Comparison of ENCODE assay signal across 36 mouse cellular contexts in the genomic region with DNA sequence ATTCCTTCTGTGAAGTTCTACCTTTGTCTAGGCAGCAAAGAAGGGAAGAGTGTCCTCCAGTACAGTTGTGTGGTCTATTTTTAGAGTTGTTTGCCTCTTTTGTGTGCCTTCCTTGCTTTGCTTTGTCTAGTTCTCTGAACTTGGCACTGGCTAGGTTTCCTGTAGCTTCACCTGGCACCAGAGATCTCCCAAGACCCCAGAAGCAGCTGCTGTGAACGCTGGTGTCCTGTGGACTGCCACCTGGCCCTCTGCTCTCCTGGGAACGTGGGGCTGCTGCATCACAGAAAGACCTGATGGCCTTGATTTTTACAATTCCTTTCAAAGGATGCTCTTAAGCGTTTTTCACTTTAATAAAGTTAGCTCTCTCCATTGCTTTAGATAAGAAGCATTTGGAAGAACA. TPM values are rescaled to one million over a fixed set of nuclear protein-coding genes. Genes with fewer than 3 reads are reported as not detected.
DNase-seq lines count a peak whose midpoint lies in the region; ATAC-seq and TF ChIP-seq lines count a peak whose summit lies in the region.
"Had no signal": no experiment of that assay in that cellular context is flagged by ENCODE, and none has a peak within 500 bp of the region (broad histone marks: within the 10 kb centered on the region; RNA-seq: fewer than 3 reads in every experiment).

No protein-coding gene starts in this region.

- H3K4me2 ChIP-seq in hindbrain, postnatal 0 days (ENCODE audit: low read depth, low read length): no peak overlapping the region
- no peak overlapping the region for H3K4me2 ChIP-seq in hindbrain, embryonic 13.5 days
- H3K4me2 ChIP-seq in stomach, postnatal 0 days (replicated peaks; ENCODE audit: low read depth): no peak overlapping the region
- H3K4me2 ChIP-seq: heart, embryonic 15.5 days; hindbrain, embryonic 15.5 days; intestine, embryonic 15.5 days; lung, embryonic 14.5 days; midbrain, embryonic 15.5 days; neural tube, embryonic 13.5 days had no signal

- no peaks in the 10 kb centered on the region for H3K9me3 ChIP-seq in hindbrain, postnatal 0 days (ENCODE audit: low read length)
- no peaks in the 10 kb centered on the region for H3K9me3 ChIP-seq in hindbrain, embryonic 13.5 days
- H3K9me3 ChIP-seq in stomach, postnatal 0 days (ENCODE audit: control insufficient read depth, low read length): no peaks in the 10 kb centered on the region
- H3K9me3 ChIP-seq: G1E; heart, embryonic 15.5 days; hindbrain, embryonic 15.5 days; intestine, embryonic 15.5 days; midbrain, embryonic 15.5 days; neural tube, embryonic 13.5 days had no signal

- no peak overlapping the region for H3K9ac ChIP-seq in hindbrain, postnatal 0 days (replicated peaks; ENCODE audit: low read length)
- H3K9ac ChIP-seq in hindbrain, embryonic 13.5 days: no peak overlapping the region
- no peak overlapping the region for H3K9ac ChIP-seq in stomach, postnatal 0 days (ENCODE audit: low read length)
- H3K9ac ChIP-seq: forebrain, postnatal 0 days; heart, embryonic 15.5 days; hindbrain, embryonic 15.5 days; intestine, embryonic 15.5 days; liver, embryonic 14.5 days; lung, embryonic 14.5 days; midbrain, embryonic 15.5 days; neural tube, embryonic 13.5 days had no signal

- no peak overlapping the region for H3K27ac ChIP-seq in hindbrain, postnatal 0 days
- H3K27ac ChIP-seq in hindbrain, embryonic 13.5 days: no peak overlapping the region
- H3K27ac ChIP-seq in stomach, postnatal 0 days (replicated peaks): no peak overlapping the region
- H3K27ac ChIP-seq: heart, embryonic 15.5 days; hindbrain, embryonic 15.5 days; intestine, embryonic 15.5 days; liver, embryonic 14.5 days; midbrain, embryonic 15.5 days; neural tube, embryonic 13.5 days had no signal

- H3K36me3 ChIP-seq in hindbrain, postnatal 0 days (ENCODE audit: insufficient read depth, low read length): no peaks in the 10 kb centered on the region
- no peaks in the 10 kb centered on the region for H3K36me3 ChIP-seq in hindbrain, embryonic 13.5 days
- H3K36me3 ChIP-seq in stomach, postnatal 0 days (ENCODE audit: control insufficient read depth, insufficient read depth, low read length): no peaks in the 10 kb centered on the region
- H3K36me3 ChIP-seq: G1E; heart, embryonic 15.5 days; hindbrain, embryonic 15.5 days; intestine, embryonic 15.5 days; midbrain, embryonic 15.5 days; neural tube, embryonic 13.5 days had no signal

- ATAC-seq in hindbrain, postnatal 0 days: no peak
- no peak for ATAC-seq in hindbrain, embryonic 13.5 days (ENCODE audit: low FRiP score)
- no peak for ATAC-seq in stomach, postnatal 0 days (ENCODE audit: low FRiP score, low TSS enrichment)
- ATAC-seq: forebrain, postnatal 0 days; intestine, embryonic 15.5 days; midbrain, embryonic 15.5 days; Patski had no signal

- H3K27me3 ChIP-seq in hindbrain, postnatal 0 days (ENCODE audit: insufficient read depth, low read length): no peaks in the 10 kb centered on the region
- no peaks in the 10 kb centered on the region for H3K27me3 ChIP-seq in hindbrain, embryonic 13.5 days
- no peaks in the 10 kb centered on the region for H3K27me3 ChIP-seq in stomach, postnatal 0 days (ENCODE audit: control insufficient read depth, insufficient read depth, low read length)
- H3K27me3 ChIP-seq: CH12.LX; heart, embryonic 15.5 days; hindbrain, embryonic 15.5 days; intestine, embryonic 15.5 days; midbrain, embryonic 15.5 days; neural tube, embryonic 13.5 days; Patski had no signal

- DNase-seq in hindbrain, postnatal 0 days (ENCODE audit: low spot score): peak; percentile 34
- peak; percentile 24 for DNase-seq in thymus, postnatal 4 days
- no peak for DNase-seq in thymus, adult 18-20 months
- DNase-seq in cerebellum, adult 9-10 months: peak; percentile 43
- no peak for DNase-seq in stomach, postnatal 0 days (ENCODE audit: low spot score)
- DNase-seq in lung, postnatal 10 days: no peak
- DNase-seq: B cell, adult 2 months; forebrain, postnatal 0 days; gastrocnemius, postnatal 14 days; heart, postnatal 36 days; kidney, adult 9 months; kidney, postnatal 14 days; lung, postnatal 36 days; thymus, postnatal 25 days had no signal

- no peak overlapping the region for H3K4me3 ChIP-seq in hindbrain, postnatal 0 days (ENCODE audit: low read length)
- H3K4me3 ChIP-seq in hindbrain, embryonic 13.5 days: no peak overlapping the region
- no peak overlapping the region for H3K4me3 ChIP-seq in stomach, postnatal 0 days (ENCODE audit: low read depth, low read length)
- H3K4me3 ChIP-seq: heart, embryonic 15.5 days; hindbrain, embryonic 15.5 days; intestine, embryonic 15.5 days; midbrain, embryonic 15.5 days; myocyte; neural tube, embryonic 13.5 days had no signal

- WGBS in hindbrain, postnatal 0 days: 30% methylated on average over 3 of the region's 3 CpGs
- WGBS in hindbrain, embryonic 13.5 days: 44% methylated on average over 3 of the region's 3 CpGs
- 58% methylated on average over 3 of the region's 3 CpGs for WGBS in stomach, postnatal 0 days

- no peak for TF ChIP-seq EP300 in stomach, postnatal 0 days (optimal IDR thresholded peaks at IDR 0.05)

- TF ChIP-seq CTCF in hindbrain, postnatal 0 days (IDR thresholded peaks at IDR 0.05; ENCODE audit: low read depth): no peak
- no peak for TF ChIP-seq CTCF in stomach, postnatal 0 days (IDR thresholded peaks at IDR 0.05; ENCODE audit: low read depth)

- peaks cover 3% of the 10 kb centered on the region; the same call in 1 of the 2 replicates for H3K4me1 ChIP-seq in hindbrain, postnatal 0 days (ENCODE audit: insufficient read depth, low read length)
- no peaks in the 10 kb centered on the region for H3K4me1 ChIP-seq in hindbrain, embryonic 13.5 days (replicated peaks)
- no peaks in the 10 kb centered on the region for H3K4me1 ChIP-seq in stomach, postnatal 0 days (replicated peaks; ENCODE audit: control insufficient read depth, insufficient read depth)
- H3K4me1 ChIP-seq: heart, embryonic 15.5 days; hindbrain, embryonic 15.5 days; intestine, embryonic 15.5 days; midbrain, embryonic 15.5 days; neural tube, embryonic 13.5 days had no signal

RNA-seq across cellular contexts. Expression of a gene that starts 23.5 kb away (rescaled TPM):
- not detected in 2 replicates for total RNA-seq in hindbrain, postnatal 0 days (2014; rRNA removed)
- not detected in 2 replicates for polyA plus RNA-seq in hindbrain, postnatal 0 days (2015; fragmentation: Nextera tagmentation; extraction: Ambion mirVana)
- polyA plus RNA-seq in hindbrain, embryonic 13.5 days (2015; fragmentation: Nextera tagmentation; extraction: Ambion mirVana): not detected in 2 replicates
- polyA plus RNA-seq in stomach, postnatal 0 days (2015; fragmentation: Nextera tagmentation; extraction: Ambion mirVana): not detected in 2 replicates
- total RNA-seq: adrenal gland, adult 18-20 months; adrenal gland, postnatal 36 days; CH12.LX; forebrain, postnatal 0 days; gastrocnemius, postnatal 14 days; heart, adult 8-10 months; heart, postnatal 36 days; layer of hippocampus, adult 18-20 months; left cerebral cortex, postnatal 25 days; megakaryocyte-erythroid progenitor cell, adult 5-6 weeks had no signal
- polyA plus RNA-seq: embryonic facial prominence, embryonic 11.5 days; forebrain, embryonic 11.5 days; forebrain, postnatal 0 days; G1E; heart, embryonic 15.5 days; hindbrain, embryonic 15.5 days; intestine, embryonic 15.5 days; limb, embryonic 14.5 days; liver, embryonic 14.5 days; lung, embryonic 14.5 days; midbrain, embryonic 15.5 days; myocyte; neural tube, embryonic 13.5 days; Patski; stomach, embryonic 16.5 days had no signal

RNA-seq across cellular contexts. Expression of a gene that starts 25.8 kb away (rescaled TPM):
- total RNA-seq in hindbrain, postnatal 0 days (2014; rRNA removed): 32.3 and 39.6 TPM in 2 replicates
- 54.9 and 63.6 TPM in 2 replicates for polyA plus RNA-seq in hindbrain, postnatal 0 days (2015; fragmentation: Nextera tagmentation; extraction: Ambion mirVana)
- 20.2 and 22.4 TPM in 2 replicates for polyA plus RNA-seq in hindbrain, embryonic 13.5 days (2015; fragmentation: Nextera tagmentation; extraction: Ambion mirVana)
- 25.5 and 26.3 TPM in 2 replicates for polyA plus RNA-seq in stomach, postnatal 0 days (2015; fragmentation: Nextera tagmentation; extraction: Ambion mirVana)

RNA-seq across cellular contexts. Expression of a gene that starts 49.1 kb away (rescaled TPM):
- total RNA-seq in hindbrain, postnatal 0 days (2014; rRNA removed): 110 and 125 TPM in 2 replicates
- 30.6 and 34.8 TPM in 2 replicates for polyA plus RNA-seq in hindbrain, postnatal 0 days (2015; fragmentation: Nextera tagmentation; extraction: Ambion mirVana)
- 60.4 and 60.7 TPM in 2 replicates for polyA plus RNA-seq in hindbrain, embryonic 13.5 days (2015; fragmentation: Nextera tagmentation; extraction: Ambion mirVana)
- polyA plus RNA-seq in stomach, postnatal 0 days (2015; fragmentation: Nextera tagmentation; extraction: Ambion mirVana): 9.4 and 11.5 TPM in 2 replicates

Comparison
In these comparisons a context has a peak if more than half of its experiments do, and no peak if none do; other contexts are left out.
1. DNase-seq: peak in hindbrain, postnatal 0 days (single experiment), thymus, postnatal 4 days (single experiment) and cerebellum, adult 9-10 months (single experiment); none in thymus, adult 18-20 months (0 of 2), stomach, postnatal 0 days (single experiment) and lung, postnatal 10 days (single experiment).